Mouse (Mus musculus): ENCODE measurements at regions not wholly inside any gene's neighbourhood (a gene's known extent, or its start where the extent isn't known, plus 50 kb on each side); places are given as distances from the start of the nearest gene placed in this dataset.

DNA sequence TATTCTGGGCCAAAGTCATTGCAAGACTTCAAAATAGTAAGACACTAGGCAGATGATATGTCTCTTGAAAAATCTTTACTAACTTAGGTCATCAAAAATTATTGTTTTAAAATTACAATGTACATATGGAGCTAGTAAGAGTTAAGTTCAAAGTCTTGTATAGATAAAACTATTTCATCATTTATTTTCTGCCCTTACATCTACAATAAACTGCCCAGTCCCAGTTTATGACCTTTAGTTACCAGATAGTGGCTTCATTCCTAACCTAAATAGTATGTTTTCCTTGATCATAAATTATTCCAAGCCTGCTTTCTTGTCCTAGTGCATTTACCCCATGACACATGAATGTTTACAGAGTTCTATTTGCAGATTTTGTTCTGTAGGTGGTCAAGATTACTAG is 72.9 kb downstream of the Manea start:
- TF ChIP-seq POLR2A (IDR thresholded peaks at IDR 0.05; ENCODE audit: borderline replicate concordance, insufficient read depth, low read length) (no peak), CTCF (IDR thresholded peaks at IDR 0.05; ENCODE audit: borderline replicate concordance, insufficient read depth, low read depth, low read length) (no peak)
- Histone ChIP-seq H3K4me1 (ENCODE audit: control insufficient read depth, insufficient read depth, low read length) (no peaks in the 10 kb centered on the region), H3K27ac (ENCODE audit: insufficient read depth, low read length) (no peak overlapping the region), H3K27me3 (ENCODE audit: control insufficient read depth, insufficient read depth, low read length) (no peaks in the 10 kb centered on the region), H3K4me3 (replicated peaks; ENCODE audit: insufficient read depth, low read depth, low read length) (no peak overlapping the region)
- no peak for DNase-seq

DNA sequence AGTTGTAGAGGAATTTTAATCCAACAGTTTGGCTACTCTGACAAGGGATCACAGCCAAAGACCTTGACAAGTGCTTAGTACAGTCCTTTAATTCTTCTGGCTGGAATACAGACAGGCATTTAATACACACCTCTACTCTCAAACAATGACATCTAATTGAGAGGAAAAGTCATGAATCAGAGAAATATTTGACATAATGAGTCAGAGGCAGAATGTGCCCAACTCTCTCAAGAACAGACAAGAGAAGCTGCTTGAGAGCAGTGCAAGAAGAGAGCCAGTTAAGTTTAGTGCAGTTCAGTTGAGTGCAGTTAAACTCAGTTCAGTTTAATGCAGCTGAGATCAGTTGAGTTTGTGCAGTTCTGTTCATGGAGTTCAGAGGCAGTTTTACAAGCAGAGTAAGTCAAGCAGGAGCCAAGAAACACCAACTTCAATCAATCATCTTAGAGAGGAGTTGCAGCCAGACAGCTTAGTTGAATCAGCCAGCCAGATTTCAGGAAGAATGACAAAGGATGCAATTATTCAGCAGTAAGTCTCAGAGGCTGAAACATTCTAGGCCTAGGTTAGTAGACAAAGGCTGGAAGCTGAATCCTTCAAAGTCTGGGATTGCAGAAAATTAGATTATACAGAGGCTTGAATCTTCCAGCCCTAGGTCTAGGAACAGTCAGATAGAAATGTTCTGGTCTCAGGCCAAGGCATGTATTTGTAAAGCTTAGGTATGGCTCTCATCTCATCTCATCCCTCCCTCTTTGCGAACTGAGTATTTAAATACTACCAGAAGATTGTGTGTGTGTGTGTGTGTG is 87.3 kb downstream of the Manea start:
- 72% methylated on average over 1 of the region's 1 CpGs for WGBS
- TF ChIP-seq CTCF (IDR thresholded peaks at IDR 0.05; ENCODE audit: borderline replicate concordance, insufficient read depth, low read depth, low read length) (no peak), POLR2A (IDR thresholded peaks at IDR 0.05; ENCODE audit: borderline replicate concordance, insufficient read depth, low read length) (no peak)
- Histone ChIP-seq H3K4me3 (replicated peaks; ENCODE audit: insufficient read depth, low read depth, low read length) (no peak overlapping the region), H3K4me1 (ENCODE audit: control insufficient read depth, insufficient read depth, low read length) (no peaks in the 10 kb centered on the region), H3K27me3 (ENCODE audit: control insufficient read depth, insufficient read depth, low read length) (no peaks in the 10 kb centered on the region), H3K27ac (ENCODE audit: insufficient read depth, low read length) (no peak overlapping the region)
- DNase-seq = no peak

DNA sequence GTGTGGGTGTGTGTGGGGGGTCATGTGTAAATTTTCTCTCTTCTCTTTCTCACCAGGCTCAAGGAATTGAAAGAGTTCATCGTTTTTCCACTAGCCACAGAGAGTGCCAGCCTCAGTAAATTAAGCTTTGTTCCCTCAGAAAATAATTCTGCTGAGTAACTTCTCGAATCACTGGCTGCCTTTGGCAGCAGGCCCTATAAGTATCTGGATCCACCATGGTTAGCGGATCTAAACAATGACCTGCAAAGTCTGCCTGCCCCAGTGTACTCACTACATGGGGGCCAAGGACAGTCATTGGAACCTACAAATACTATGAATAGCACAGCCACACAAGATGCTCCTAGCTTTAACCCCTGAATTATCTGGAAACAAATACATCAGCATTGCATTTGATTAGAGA is 90.8 kb downstream of the Manea start:
- 35% methylated on average over 3 of the region's 3 CpGs for WGBS
- H3K4me3 ChIP-seq (replicated peaks; ENCODE audit: insufficient read depth, low read depth, low read length) = no peak overlapping the region
- no peaks in the 10 kb centered on the region for H3K27me3 ChIP-seq (ENCODE audit: control insufficient read depth, insufficient read depth, low read length)
- no peak overlapping the region for H3K27ac ChIP-seq (ENCODE audit: insufficient read depth, low read length)
- no peak for TF ChIP-seq POLR2A (IDR thresholded peaks at IDR 0.05; ENCODE audit: borderline replicate concordance, insufficient read depth, low read length)
- no peak for TF ChIP-seq CTCF (IDR thresholded peaks at IDR 0.05; ENCODE audit: borderline replicate concordance, insufficient read depth, low read depth, low read length)
- no peak for DNase-seq
- no peaks in the 10 kb centered on the region for H3K4me1 ChIP-seq (ENCODE audit: control insufficient read depth, insufficient read depth, low read length)

DNA sequence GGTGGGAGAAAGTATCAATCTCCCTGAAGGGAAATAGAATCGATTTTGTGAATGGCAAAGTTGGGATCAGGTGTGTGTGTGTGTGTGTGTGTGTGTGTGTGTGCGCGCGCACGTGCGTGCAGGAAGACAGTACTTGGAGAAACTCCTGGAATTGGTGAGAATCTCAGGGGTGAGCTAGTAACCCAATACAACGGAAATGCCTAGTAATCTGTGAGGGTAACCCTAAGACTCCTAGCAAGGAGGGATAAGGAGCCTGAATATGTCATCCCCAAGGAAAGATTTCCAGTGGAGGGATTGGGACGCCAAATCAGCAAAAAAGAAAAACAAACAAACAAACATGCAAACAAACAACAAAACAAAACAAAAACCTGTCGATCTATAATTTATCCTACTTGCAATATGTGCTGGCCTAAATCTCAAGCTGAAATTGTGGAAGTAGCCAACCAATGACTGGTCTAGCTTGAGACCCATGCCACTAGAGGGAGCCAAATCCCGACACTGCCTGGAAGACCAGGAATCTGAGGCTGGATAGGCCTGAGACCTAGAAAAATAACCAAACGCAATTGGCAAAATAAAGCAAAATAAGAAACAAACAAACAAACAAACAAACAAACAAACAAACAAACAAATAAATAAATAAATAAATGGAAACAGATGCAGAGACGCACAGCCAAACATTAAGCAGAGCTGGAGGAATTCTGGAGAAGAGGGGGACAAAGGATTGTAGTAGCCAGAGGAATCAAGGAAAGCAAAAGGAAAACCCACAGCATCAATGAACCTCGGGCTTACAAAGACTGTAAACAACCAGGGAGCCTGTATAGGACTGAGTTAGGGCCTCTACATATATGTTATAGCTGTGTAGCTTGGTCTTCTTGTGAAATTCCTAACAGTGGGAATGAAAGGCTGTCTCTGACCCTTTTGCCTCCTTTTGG is 98.5 kb downstream of the Manea start:
- Histone ChIP-seq H3K27ac (ENCODE audit: insufficient read depth, low read length) (no peak overlapping the region), H3K4me1 (ENCODE audit: control insufficient read depth, insufficient read depth, low read length) (no peaks in the 10 kb centered on the region), H3K4me3 (replicated peaks; ENCODE audit: insufficient read depth, low read depth, low read length) (no peak overlapping the region), H3K27me3 (ENCODE audit: control insufficient read depth, insufficient read depth, low read length) (no peaks in the 10 kb centered on the region)
- 65% methylated on average over 13 of the region's 13 CpGs for WGBS
- DNase-seq = peak; percentile 61 to 72
- TF ChIP-seq POLR2A (IDR thresholded peaks at IDR 0.05; ENCODE audit: borderline replicate concordance, insufficient read depth, low read length) (no peak), CTCF (IDR thresholded peaks at IDR 0.05; ENCODE audit: borderline replicate concordance, insufficient read depth, low read depth, low read length) (peak; percentile 91)

DNA sequence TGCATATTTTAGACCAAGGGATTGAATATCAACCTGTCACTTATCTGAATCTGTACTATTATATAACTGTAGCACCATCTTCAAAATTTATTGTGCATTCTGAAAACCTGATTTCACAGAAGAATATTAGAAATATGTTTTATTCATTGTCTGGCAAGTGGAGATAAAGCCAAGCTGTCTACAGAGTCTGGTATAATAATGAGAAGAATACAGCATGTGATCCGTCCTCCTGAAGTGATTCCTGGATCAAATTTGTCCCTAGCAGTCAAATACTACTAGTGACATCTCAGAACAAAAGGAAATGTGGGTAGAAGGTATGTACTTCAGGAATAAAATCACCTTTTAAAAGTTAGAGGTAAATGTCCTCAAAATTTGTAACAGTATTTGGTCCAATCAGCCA is 123.4 kb downstream of the Manea start:
- WGBS = 89% methylated on average over 1 of the region's 1 CpGs
- H3K4me1 ChIP-seq (ENCODE audit: control insufficient read depth, insufficient read depth, low read length) = no peaks in the 10 kb centered on the region
- H3K4me3 ChIP-seq (replicated peaks; ENCODE audit: insufficient read depth, low read depth, low read length) = no peak overlapping the region

More for the DNA sequence above, 123.4 kb downstream of the Manea start:
- no peak overlapping the region for H3K27ac ChIP-seq (ENCODE audit: insufficient read depth, low read length)
- DNase-seq = no peak
- no peak for TF ChIP-seq POLR2A (IDR thresholded peaks at IDR 0.05; ENCODE audit: borderline replicate concordance, insufficient read depth, low read length)
- TF ChIP-seq CTCF (IDR thresholded peaks at IDR 0.05; ENCODE audit: borderline replicate concordance, insufficient read depth, low read depth, low read length) = no peak
- H3K27me3 ChIP-seq (ENCODE audit: control insufficient read depth, insufficient read depth, low read length) = no peaks in the 10 kb centered on the region
